Mouse (Mus musculus): ENCODE measurements at regions not wholly inside any gene's neighbourhood (a gene's known extent, or its start where the extent isn't known, plus 50 kb on each side); places are given as distances from the start of the nearest gene placed in this dataset.

- Histone ChIP-seq H3K27me3 (replicated peaks; ENCODE audit: control insufficient read depth, insufficient read depth, low read length) (no peaks in the 10 kb centered on the region), H3K36me3 (ENCODE audit: control insufficient read depth, insufficient read depth, low read length) (no peaks in the 10 kb centered on the region), H3K4me2 (ENCODE audit: low read length) (no peak overlapping the region), H3K9me3 (ENCODE audit: control insufficient read depth, low read length) (0 out of 2 replicates have a peak, but pooled peaks cover 3% of the 10 kb centered on the region), H3K4me1 (replicated peaks; ENCODE audit: control insufficient read depth, insufficient read depth, low read length) (no peaks in the 10 kb centered on the region), H3K4me3 (ENCODE audit: low read depth, low read length) (no peak overlapping the region), H3K9ac (ENCODE audit: low read length) (no peak overlapping the region), H3K27ac (ENCODE audit: low read depth) (no peak overlapping the region)
- ATAC-seq (replicated peaks; ENCODE audit: low FRiP score, low TSS enrichment, low read depth): no peak
- DNase-seq (ENCODE audit: low spot score): no peak
- WGBS: 50% methylated on average over 11 of the region's 11 CpGs
These were observed 53.5 kb upstream of the Ptpn1 start for GRCm38 (mm10) chr2:167878255-167878865.

- no peaks in the 10 kb centered on the region for H3K27me3 ChIP-seq (replicated peaks; ENCODE audit: control insufficient read depth, insufficient read depth, low read length)
- no peaks in the 10 kb centered on the region for H3K36me3 ChIP-seq (ENCODE audit: control insufficient read depth, insufficient read depth, low read length)
- 53% methylated on average over 10 of the region's 11 CpGs for WGBS
- DNase-seq (ENCODE audit: low spot score) (no peak), ATAC-seq (replicated peaks; ENCODE audit: low FRiP score, low TSS enrichment, low read depth) (no peak)
- H3K9me3 ChIP-seq (ENCODE audit: control insufficient read depth, low read length): 0 out of 2 replicates have a peak, but pooled peaks cover 2% of the 10 kb centered on the region
- no peak overlapping the region for H3K9ac ChIP-seq (ENCODE audit: low read length)
- H3K4me3 ChIP-seq (ENCODE audit: low read depth, low read length): no peak overlapping the region
- H3K4me2 ChIP-seq (ENCODE audit: low read length): no peak overlapping the region
- H3K27ac ChIP-seq (ENCODE audit: low read depth): no peak overlapping the region
- no peaks in the 10 kb centered on the region for H3K4me1 ChIP-seq (replicated peaks; ENCODE audit: control insufficient read depth, insufficient read depth, low read length)
These were observed 54.5 kb upstream of the Ptpn1 start for GRCm38 (mm10) chr2:167877254-167877870.

- Histone ChIP-seq H3K9ac (ENCODE audit: low read length) (no peak overlapping the region), H3K4me1 (replicated peaks; ENCODE audit: control insufficient read depth, insufficient read depth, low read length) (0 out of 2 replicates have a peak, but pooled peaks cover under 1% of the 10 kb centered on the region), H3K9me3 (ENCODE audit: control insufficient read depth, low read length) (no peaks in the 10 kb centered on the region), H3K4me3 (ENCODE audit: low read depth, low read length) (no peak overlapping the region), H3K27ac (ENCODE audit: low read depth) (no peak overlapping the region), H3K27me3 (replicated peaks; ENCODE audit: control insufficient read depth, insufficient read depth, low read length) (no peaks in the 10 kb centered on the region), H3K36me3 (ENCODE audit: control insufficient read depth, insufficient read depth, low read length) (no peaks in the 10 kb centered on the region), H3K4me2 (ENCODE audit: low read length) (no peak overlapping the region)
- WGBS: 72% methylated on average over 4 of the region's 4 CpGs
- no peak for ATAC-seq (replicated peaks; ENCODE audit: low FRiP score, low TSS enrichment, low read depth)
- no peak for DNase-seq (ENCODE audit: low spot score)
These were observed 59.4 kb upstream of the Ptpn1 start for GRCm38 (mm10) chr2:167872507-167872906.

DNA sequence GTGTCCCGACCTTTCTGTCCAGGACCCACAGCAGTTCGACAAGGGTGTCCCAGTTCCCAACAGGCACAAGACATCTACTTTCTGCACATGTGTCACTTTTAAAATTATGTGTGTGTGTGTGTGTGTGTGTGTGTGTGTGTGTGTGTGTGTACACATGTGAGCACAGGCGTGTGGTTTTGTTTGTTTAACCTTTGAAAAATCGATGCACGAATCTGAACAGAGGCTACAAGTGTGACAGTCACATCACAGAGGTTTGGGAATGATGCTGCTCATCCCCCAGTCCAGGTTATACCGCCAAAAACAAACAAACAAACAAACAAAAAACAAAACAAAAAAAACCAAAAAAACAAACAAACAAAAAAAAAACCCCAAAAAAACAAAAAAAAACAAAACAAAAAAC, 61.7 kb upstream of the Ptpn1 start:
- H3K27ac ChIP-seq (ENCODE audit: low read depth): no peak overlapping the region
- no peaks in the 10 kb centered on the region for H3K27me3 ChIP-seq (replicated peaks; ENCODE audit: control insufficient read depth, insufficient read depth, low read length)
- no peaks in the 10 kb centered on the region for H3K36me3 ChIP-seq (ENCODE audit: control insufficient read depth, insufficient read depth, low read length)
- DNase-seq (ENCODE audit: low spot score) (no peak), ATAC-seq (replicated peaks; ENCODE audit: low FRiP score, low TSS enrichment, low read depth) (no peak)
- no peak overlapping the region for H3K4me3 ChIP-seq (ENCODE audit: low read depth, low read length)
- WGBS: 84% methylated on average over 6 of the region's 6 CpGs
- no peak overlapping the region for H3K4me2 ChIP-seq (ENCODE audit: low read length)
- H3K9me3 ChIP-seq (ENCODE audit: control insufficient read depth, low read length): no peaks in the 10 kb centered on the region
- peaks cover 11% of the 10 kb centered on the region for H3K4me1 ChIP-seq (replicated peaks; ENCODE audit: control insufficient read depth, insufficient read depth, low read length)
- no peak overlapping the region for H3K9ac ChIP-seq (ENCODE audit: low read length)

DNA sequence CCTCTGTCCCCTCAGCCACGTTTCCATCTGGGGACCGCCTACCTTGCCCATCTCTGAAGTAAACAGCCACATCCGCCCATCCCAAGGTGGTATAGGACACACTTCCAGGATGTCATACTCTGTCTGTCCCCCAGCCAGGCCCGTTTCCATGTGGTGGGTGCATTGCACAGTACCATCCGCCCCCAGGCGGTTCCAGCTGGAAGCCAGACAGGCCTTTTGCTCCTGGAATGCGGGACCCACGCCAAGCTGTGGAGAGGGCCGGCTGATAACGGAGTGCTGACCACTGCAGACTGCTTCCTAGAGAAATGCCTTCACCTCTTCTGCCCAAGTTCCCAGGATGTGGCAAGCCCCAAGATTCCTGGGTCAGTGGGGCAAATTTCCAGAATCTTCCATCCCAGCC, 65.1 kb upstream of the Ptpn1 start:
- Histone ChIP-seq H3K9ac (ENCODE audit: low read length) (no peak overlapping the region), H3K36me3 (ENCODE audit: control insufficient read depth, insufficient read depth, low read length) (no peaks in the 10 kb centered on the region), H3K9me3 (ENCODE audit: control insufficient read depth, low read length) (no peaks in the 10 kb centered on the region), H3K27me3 (replicated peaks; ENCODE audit: control insufficient read depth, insufficient read depth, low read length) (no peaks in the 10 kb centered on the region), H3K4me1 (replicated peaks; ENCODE audit: control insufficient read depth, insufficient read depth, low read length) (peaks cover 11% of the 10 kb centered on the region), H3K4me2 (ENCODE audit: low read length) (no peak overlapping the region), H3K27ac (ENCODE audit: low read depth) (peak overlapping the region; percentile 65), H3K4me3 (ENCODE audit: low read depth, low read length) (no peak overlapping the region)
- WGBS: 22% methylated on average over 10 of the region's 10 CpGs
- DNase-seq (ENCODE audit: low spot score) (peak; percentile 70), ATAC-seq (replicated peaks; ENCODE audit: low FRiP score, low TSS enrichment, low read depth) (peak; percentile 60)

- Histone ChIP-seq H3K36me3 (ENCODE audit: control insufficient read depth, insufficient read depth, low read length) (no peaks in the 10 kb centered on the region), H3K9me3 (ENCODE audit: control insufficient read depth, low read length) (no peaks in the 10 kb centered on the region), H3K4me1 (replicated peaks; ENCODE audit: control insufficient read depth, insufficient read depth, low read length) (peaks cover 15% of the 10 kb centered on the region), H3K9ac (ENCODE audit: low read length) (no peak overlapping the region), H3K27me3 (replicated peaks; ENCODE audit: control insufficient read depth, insufficient read depth, low read length) (no peaks in the 10 kb centered on the region), H3K27ac (ENCODE audit: low read depth) (no peak overlapping the region), H3K4me3 (ENCODE audit: low read depth, low read length) (no peak overlapping the region), H3K4me2 (ENCODE audit: low read length) (no peak overlapping the region)
- 88% methylated on average over 3 of the region's 3 CpGs for WGBS
- no peak for DNase-seq (ENCODE audit: low spot score)
- ATAC-seq (replicated peaks; ENCODE audit: low FRiP score, low TSS enrichment, low read depth): no peak
These were observed 66.3 kb upstream of the Ptpn1 start for GRCm38 (mm10) chr2:167865525-167865924.

DNA sequence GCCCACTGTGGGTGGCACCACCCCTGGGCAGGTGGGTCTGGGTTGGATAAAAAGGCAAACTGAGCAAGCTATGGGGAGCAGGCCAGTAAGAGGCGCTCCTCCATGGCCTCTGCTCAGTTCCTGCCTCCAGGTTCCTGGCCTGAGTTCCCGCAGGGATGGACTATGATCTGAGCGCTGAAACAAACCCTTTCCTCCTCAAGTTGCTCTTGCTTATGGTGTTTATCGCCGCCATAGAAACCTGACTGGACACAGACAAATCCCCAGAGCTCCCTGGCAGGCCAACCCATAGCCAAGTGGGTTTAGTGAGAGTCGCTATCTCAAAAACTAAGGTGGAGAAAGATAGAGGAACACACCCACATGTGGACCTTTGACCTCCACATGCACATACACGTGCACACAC, 67.2 kb upstream of the Ptpn1 start:
- Histone ChIP-seq H3K4me1 (replicated peaks; ENCODE audit: control insufficient read depth, insufficient read depth, low read length) (peaks cover 24% of the 10 kb centered on the region), H3K36me3 (ENCODE audit: control insufficient read depth, insufficient read depth, low read length) (no peaks in the 10 kb centered on the region), H3K9me3 (ENCODE audit: control insufficient read depth, low read length) (no peaks in the 10 kb centered on the region), H3K4me2 (ENCODE audit: low read length) (no peak overlapping the region), H3K4me3 (ENCODE audit: low read depth, low read length) (no peak overlapping the region), H3K9ac (ENCODE audit: low read length) (no peak overlapping the region), H3K27me3 (replicated peaks; ENCODE audit: control insufficient read depth, insufficient read depth, low read length) (no peaks in the 10 kb centered on the region), H3K27ac (ENCODE audit: low read depth) (no peak overlapping the region)
- DNase-seq (ENCODE audit: low spot score) (no peak), ATAC-seq (replicated peaks; ENCODE audit: low FRiP score, low TSS enrichment, low read depth) (no peak)
- WGBS: 66% methylated on average over 7 of the region's 7 CpGs

DNA sequence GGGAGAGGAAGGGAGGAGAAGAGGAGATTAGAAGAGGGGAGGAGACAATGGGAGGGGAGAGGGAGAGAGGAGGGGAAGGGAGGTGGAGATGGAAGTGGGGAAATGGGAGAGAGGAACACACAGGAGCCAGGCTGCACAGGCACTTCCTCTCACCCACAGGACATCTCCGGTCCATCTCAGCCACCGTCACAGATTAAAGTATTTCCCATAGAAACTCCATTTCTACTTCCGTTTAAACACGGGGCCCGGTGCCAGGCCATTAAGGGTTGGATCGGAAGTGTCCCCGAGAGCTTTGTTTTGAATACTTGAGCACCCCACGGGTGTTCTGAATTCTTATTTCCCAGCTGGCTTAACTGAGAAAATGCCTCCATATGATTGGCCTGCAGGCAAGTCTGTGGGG, 67.6 kb upstream of the Ptpn1 start:
- 46% methylated on average over 8 of the region's 8 CpGs for WGBS
- Histone ChIP-seq H3K4me3 (ENCODE audit: low read depth, low read length) (no peak overlapping the region), H3K36me3 (ENCODE audit: control insufficient read depth, insufficient read depth, low read length) (no peaks in the 10 kb centered on the region), H3K9ac (ENCODE audit: low read length) (no peak overlapping the region), H3K4me1 (replicated peaks; ENCODE audit: control insufficient read depth, insufficient read depth, low read length) (peaks cover 27% of the 10 kb centered on the region), H3K27me3 (replicated peaks; ENCODE audit: control insufficient read depth, insufficient read depth, low read length) (no peaks in the 10 kb centered on the region), H3K27ac (ENCODE audit: low read depth) (no peak overlapping the region), H3K9me3 (ENCODE audit: control insufficient read depth, low read length) (no peaks in the 10 kb centered on the region), H3K4me2 (ENCODE audit: low read length) (no peak overlapping the region)
- ATAC-seq (replicated peaks; ENCODE audit: low FRiP score, low TSS enrichment, low read depth) (no peak), DNase-seq (ENCODE audit: low spot score) (no peak)

DNA sequence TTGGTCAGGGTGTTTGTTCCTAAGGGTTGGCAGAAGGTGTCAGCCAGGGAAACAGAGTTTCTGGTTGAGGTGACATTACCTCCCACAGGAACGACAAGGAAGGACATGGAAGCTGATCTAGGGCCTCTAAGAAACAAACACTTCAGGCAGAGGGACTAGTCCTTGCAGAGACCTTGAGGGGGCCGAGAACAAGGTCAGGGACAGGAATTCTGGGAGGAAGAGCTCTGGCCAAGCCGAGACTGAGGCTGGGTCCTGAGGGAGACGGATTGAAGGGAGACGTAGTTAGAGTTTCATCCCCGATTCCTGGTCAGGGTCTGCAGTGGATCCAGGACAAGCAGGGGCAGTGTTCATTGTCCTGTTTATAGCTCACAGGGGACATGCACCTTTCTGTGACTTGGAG, 68.2 kb upstream of the Ptpn1 start:
- H3K9me3 ChIP-seq (ENCODE audit: control insufficient read depth, low read length): no peaks in the 10 kb centered on the region
- DNase-seq (ENCODE audit: low spot score) (no peak), ATAC-seq (replicated peaks; ENCODE audit: low FRiP score, low TSS enrichment, low read depth) (no peak)
- H3K36me3 ChIP-seq (ENCODE audit: control insufficient read depth, insufficient read depth, low read length): no peaks in the 10 kb centered on the region
- H3K9ac ChIP-seq (ENCODE audit: low read length): no peak overlapping the region
- peaks cover 27% of the 10 kb centered on the region for H3K4me1 ChIP-seq (replicated peaks; ENCODE audit: control insufficient read depth, insufficient read depth, low read length)
- H3K27ac ChIP-seq (ENCODE audit: low read depth): no peak overlapping the region
- no peak overlapping the region for H3K4me3 ChIP-seq (ENCODE audit: low read depth, low read length)
- no peaks in the 10 kb centered on the region for H3K27me3 ChIP-seq (replicated peaks; ENCODE audit: control insufficient read depth, insufficient read depth, low read length)
- 66% methylated on average over 6 of the region's 6 CpGs for WGBS
- H3K4me2 ChIP-seq (ENCODE audit: low read length): no peak overlapping the region
